In genomic region chrX:17712919-17713318, GRCm38 (mm10) we compare ENCODE assay signal across 18 mouse cellular contexts.
"Had no signal": no experiment of that assay in that cellular context is flagged by ENCODE, and none has a peak within 500 bp of the region (broad histone marks: within the 10 kb centered on the region; RNA-seq: fewer than 3 reads in every experiment).

No protein-coding gene starts in this region.

- H3K27ac ChIP-seq: liver, embryonic 12.5 days; liver, embryonic 14.5 days; midbrain, embryonic 10.5 days; midbrain, embryonic 13.5 days; midbrain, embryonic 15.5 days had no signal

- H3K4me1 ChIP-seq: liver, embryonic 12.5 days; midbrain, embryonic 10.5 days; midbrain, embryonic 13.5 days; midbrain, embryonic 15.5 days had no signal

- H3K9me3 ChIP-seq: liver, embryonic 12.5 days; midbrain, embryonic 10.5 days; midbrain, embryonic 13.5 days; midbrain, embryonic 15.5 days had no signal

- H3K9ac ChIP-seq: liver, embryonic 12.5 days; liver, embryonic 14.5 days; lung, embryonic 14.5 days; midbrain, embryonic 13.5 days; midbrain, embryonic 15.5 days had no signal

- H3K4me3 ChIP-seq: liver, embryonic 12.5 days; midbrain, embryonic 10.5 days; midbrain, embryonic 13.5 days; midbrain, embryonic 15.5 days; myocyte had no signal

- DNase-seq: lung, adult 18-20 months; lung, embryonic 14.5 days; lung, postnatal 10 days; lung, postnatal 4 days; retina, postnatal 1 day; right cerebral cortex, adult 18-20 months; right cerebral cortex, postnatal 25 days; right cerebral cortex, postnatal 4 days; spleen, adult 18-20 months; thymus, adult 18-20 months; thymus, postnatal 14 days; thymus, postnatal 36 days had no signal

- ATAC-seq: liver, embryonic 12.5 days; midbrain, embryonic 13.5 days; midbrain, embryonic 15.5 days had no signal

- H3K27me3 ChIP-seq: liver, embryonic 12.5 days; midbrain, embryonic 13.5 days; midbrain, embryonic 15.5 days had no signal

- H3K4me2 ChIP-seq: liver, embryonic 12.5 days; lung, embryonic 14.5 days; midbrain, embryonic 13.5 days; midbrain, embryonic 15.5 days had no signal

- H3K36me3 ChIP-seq: liver, embryonic 12.5 days; midbrain, embryonic 10.5 days; midbrain, embryonic 13.5 days; midbrain, embryonic 15.5 days had no signal
